Mouse (Mus musculus) kidney, postnatal 0 days (tissue): ENCODE measurements at regions not wholly inside any gene's neighbourhood (a gene's known extent, or its start where the extent isn't known, plus 50 kb on each side); places are given as distances from the start of the nearest gene placed in this dataset.

Experiments
- ATAC-seq: fragments of 200-750 bp; cut with Nextera tagmentation; replicated peaks from 2 replicates; pipeline ENCODE4 v1.8.0; 2017; ENCODE audit warnings: low read depth, moderate number of reproducible peaks, moderate TSS enrichment, moderate library complexity; ENCODE audit not compliant: low FRiP score
- DNase-seq: peaks from one replicate; pipeline ENCODE4 v3.0.0-alpha.2; 2016; ENCODE audit warnings: low spot score
- H3K27ac ChIP-seq: fragments of 300-500 bp; sonication (generic); 2 replicates; pipeline ENCODE4 v1.5.1; 2014; ENCODE audit warnings: mild to moderate bottlenecking
- H3K27me3 ChIP-seq: fragments of 300-500 bp; sonication (generic); 2 replicates; pipeline ENCODE4 v1.6.1; 2014; ENCODE audit warnings: low read length, mixed read lengths; ENCODE audit not compliant: insufficient read depth
- H3K36me3 ChIP-seq: fragments of 300-500 bp; sonication (generic); 2 replicates; pipeline ENCODE4 v1.6.1; 2014; ENCODE audit warnings: low read length, mixed read lengths; ENCODE audit not compliant: insufficient read depth
- H3K4me1 ChIP-seq: fragments of 300-500 bp; sonication (generic); replicated peaks from 2 replicates; pipeline ENCODE4 v1.6.1; 2014; ENCODE audit warnings: antibody characterized with exemption, low read length, mixed read lengths; ENCODE audit not compliant: insufficient read depth
- H3K4me2 ChIP-seq: fragments of 300-500 bp; sonication (generic); 2 replicates; pipeline ENCODE4 v1.6.1; 2014; ENCODE audit warnings: mild to moderate bottlenecking, low read length, moderate library complexity, mixed read lengths
- H3K4me3 ChIP-seq: fragments of 300-500 bp; sonication (generic); replicated peaks from 2 replicates; pipeline ENCODE4 v1.5.1; 2014; ENCODE audit warnings: low read depth, low read length
- H3K9ac ChIP-seq: fragments of 300-500 bp; sonication (generic); 2 replicates; pipeline ENCODE4 v1.6.1; 2014; ENCODE audit warnings: low read depth, low read length
- H3K9me3 ChIP-seq: fragments of 300-500 bp; sonication (generic); replicated peaks from 2 replicates; pipeline ENCODE4 v1.6.1; 2016; ENCODE audit warnings: low read length, inconsistent platforms, mixed read lengths
- CTCF ChIP-seq: IDR thresholded peaks from 2 replicates; pipeline ENCODE4 v1.5.1; 2016; ENCODE audit warnings: antibody characterized with exemption, low read depth, mild to moderate bottlenecking, moderate library complexity
- WGBS: fragments of 180-500 bp; shearing (Covaris S2); extraction: QIAGEN DNeasy Blood & Tissue Kit; methylation state at CpG from one replicate; pipeline ENCODE4 v1.1.7; 2014; 5-methylcytosine and 5-hydroxymethylcytosine counted together

- TF ChIP-seq CTCF = no peak
- Histone ChIP-seq H3K9me3 (no peaks in the 10 kb centered on the region), H3K36me3 (no peaks in the 10 kb centered on the region), H3K4me1 (no peaks in the 10 kb centered on the region), H3K4me2 (no peak overlapping the region), H3K27ac (no peak overlapping the region), H3K4me3 (no peak overlapping the region), H3K9ac (no peak overlapping the region), H3K27me3 (no peaks in the 10 kb centered on the region)
- no peak for ATAC-seq
- WGBS = 93% methylated on average over 5 of the region's 5 CpGs
- DNase-seq = no peak
These were observed 979.5 kb upstream of the Car8 start for GRCm38 (mm10) chr4:9218380-9218779.

GRCm38 (mm10) chr4:9208606-9209005 lies 969.8 kb upstream of the Car8 start:
- Histone ChIP-seq H3K36me3 (no peaks in the 10 kb centered on the region), H3K9me3 (no peaks in the 10 kb centered on the region), H3K9ac (no peak overlapping the region), H3K4me3 (no peak overlapping the region), H3K4me1 (no peaks in the 10 kb centered on the region), H3K27ac (no peak overlapping the region), H3K4me2 (no peak overlapping the region), H3K27me3 (no peaks in the 10 kb centered on the region)
- TF ChIP-seq CTCF = no peak
- no peak for ATAC-seq
- 59% methylated on average over 2 of the region's 2 CpGs for WGBS
- no peak for DNase-seq

DNA sequence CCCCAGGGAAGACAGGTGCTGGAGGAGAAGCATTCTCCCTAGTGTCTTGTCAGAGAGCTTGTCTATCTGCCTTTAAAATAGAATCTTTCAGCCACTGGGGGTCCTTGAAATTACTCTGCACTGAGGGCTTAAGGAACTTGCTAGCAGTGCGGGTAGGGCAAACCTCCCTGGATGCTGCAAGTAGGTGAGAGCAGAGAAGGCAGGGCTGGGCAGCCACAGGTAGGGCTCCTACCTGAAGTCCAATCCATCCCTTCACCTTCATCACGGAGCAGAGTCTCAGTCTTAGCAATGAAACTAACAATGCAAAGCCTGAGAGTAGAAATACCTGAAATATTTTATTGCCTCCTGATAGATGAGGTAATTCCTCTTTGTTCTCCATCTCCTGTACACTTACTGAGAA lies 961.2 kb upstream of the Car8 start:
- no peak for TF ChIP-seq CTCF
- Histone ChIP-seq H3K27me3 (no peaks in the 10 kb centered on the region), H3K4me1 (no peaks in the 10 kb centered on the region), H3K9ac (no peak overlapping the region), H3K4me2 (no peak overlapping the region), H3K4me3 (no peak overlapping the region), H3K9me3 (no peaks in the 10 kb centered on the region), H3K27ac (no peak overlapping the region), H3K36me3 (no peaks in the 10 kb centered on the region)
- WGBS = 65% methylated on average over 2 of the region's 2 CpGs
- DNase-seq = no peak
- no peak for ATAC-seq

GRCm38 (mm10) chr4:9196435-9196834 lies 957.6 kb upstream of the Car8 start:
- Histone ChIP-seq H3K27me3 (no peaks in the 10 kb centered on the region), H3K36me3 (no peaks in the 10 kb centered on the region), H3K9me3 (no peaks in the 10 kb centered on the region), H3K4me3 (no peak overlapping the region), H3K4me2 (no peak overlapping the region), H3K9ac (no peak overlapping the region), H3K27ac (no peak overlapping the region), H3K4me1 (no peaks in the 10 kb centered on the region)
- DNase-seq (no peak), ATAC-seq (no peak)
- WGBS = 64% methylated on average over 4 of the region's 4 CpGs
- no peak for TF ChIP-seq CTCF

GRCm38 (mm10) chr4:9193121-9193520 lies 954.3 kb upstream of the Car8 start:
- DNase-seq (no peak), ATAC-seq (no peak)
- no peaks in the 10 kb centered on the region for H3K36me3 ChIP-seq
- no peaks in the 10 kb centered on the region for H3K9me3 ChIP-seq
- no peak overlapping the region for H3K9ac ChIP-seq
- no peak for TF ChIP-seq CTCF
- WGBS = 66% methylated on average over 6 of the region's 6 CpGs
- H3K4me1 ChIP-seq = no peaks in the 10 kb centered on the region
- H3K4me2 ChIP-seq = no peak overlapping the region
- H3K27me3 ChIP-seq = no peaks in the 10 kb centered on the region
- no peak overlapping the region for H3K4me3 ChIP-seq
- H3K27ac ChIP-seq = no peak overlapping the region

DNA sequence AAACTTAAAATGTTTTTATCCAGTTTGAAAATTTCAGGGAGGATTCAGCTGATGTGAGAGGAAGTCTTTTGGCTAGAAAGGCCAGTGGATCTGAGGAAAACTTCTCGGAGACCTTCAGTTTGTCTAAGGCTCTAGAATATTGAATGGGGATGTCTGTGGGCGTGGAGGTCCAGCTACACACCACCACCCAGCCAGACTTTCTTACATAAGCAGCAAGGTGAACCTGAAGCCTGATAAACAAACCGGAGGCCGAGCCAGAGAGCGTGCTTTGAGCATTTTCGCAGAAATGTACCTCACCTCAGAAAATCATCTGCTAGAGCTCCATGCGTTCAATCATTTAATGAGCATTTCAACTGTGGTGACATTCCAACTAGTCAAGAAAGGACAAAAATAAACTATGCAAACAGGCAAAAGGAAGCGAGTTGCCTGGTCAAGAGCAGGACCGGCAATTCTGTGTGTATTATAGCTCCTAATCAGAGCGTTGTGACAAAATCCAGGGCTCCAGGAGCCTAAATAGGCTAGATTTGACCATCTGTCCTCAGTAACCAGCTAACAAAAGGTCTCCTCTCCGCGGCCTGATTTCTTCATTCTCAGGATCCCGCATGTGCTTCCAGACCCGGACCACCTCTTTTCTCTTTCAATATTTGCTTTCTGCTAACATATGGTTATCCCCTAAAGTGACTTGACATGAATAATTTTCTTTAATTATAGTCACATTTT lies 946.5 kb upstream of the Car8 start:
- H3K27ac ChIP-seq = no peak overlapping the region
- no peaks in the 10 kb centered on the region for H3K9me3 ChIP-seq
- H3K4me1 ChIP-seq = peaks cover 9% of the 10 kb centered on the region; the same call in 1 of the 2 replicates
- H3K9ac ChIP-seq = no peak overlapping the region
- no peaks in the 10 kb centered on the region for H3K27me3 ChIP-seq
- WGBS = 33% methylated on average over 14 of the region's 14 CpGs
- ATAC-seq = no peak
- no peak for TF ChIP-seq CTCF
- no peak overlapping the region for H3K4me3 ChIP-seq
- H3K36me3 ChIP-seq = no peaks in the 10 kb centered on the region
- H3K4me2 ChIP-seq = peak overlapping the region; percentile 46
- no peak for DNase-seq
